Mouse (Mus musculus) intestine, postnatal 0 days (tissue): ENCODE results near the gene Bcam. TPM values are rescaled to one million over a fixed set of nuclear protein-coding genes. Genes with fewer than 3 reads are reported as not detected.
"Not testable (repeated sequence)": the region's sequence is repeated elsewhere in the genome, so short reads cannot be mapped to it uniquely, and the experiment has no call there.

Experiments
- ATAC-seq: fragments of 200-750 bp; cut with Nextera tagmentation; 2 replicates; pipeline ENCODE4 v1.8.0; 2017; ENCODE audit warnings: mild to moderate bottlenecking, moderate TSS enrichment, moderate library complexity
- H3K27ac ChIP-seq: fragments of 300-500 bp; sonication (generic); 2 replicates; pipeline ENCODE4 v1.5.1; 2014; ENCODE audit warnings: mild to moderate bottlenecking, low read depth, low read length, moderate library complexity
- H3K27me3 ChIP-seq: fragments of 300-500 bp; sonication (generic); replicated peaks from 2 replicates; pipeline ENCODE4 v1.6.1; 2014; ENCODE audit warnings: low read length, mixed read lengths; ENCODE audit not compliant: control insufficient read depth, insufficient read depth
- H3K36me3 ChIP-seq: fragments of 300-500 bp; sonication (generic); 2 replicates; pipeline ENCODE4 v1.6.1; 2014; ENCODE audit warnings: mild to moderate bottlenecking, moderate library complexity; ENCODE audit not compliant: control insufficient read depth, insufficient read depth
- H3K4me1 ChIP-seq: fragments of 300-500 bp; sonication (generic); replicated peaks from 2 replicates; pipeline ENCODE4 v1.6.1; 2014; ENCODE audit warnings: antibody characterized with exemption, low read length, mixed read lengths; ENCODE audit not compliant: control insufficient read depth, insufficient read depth
- H3K4me2 ChIP-seq: fragments of 300-500 bp; sonication (generic); replicated peaks from 2 replicates; pipeline ENCODE4 v1.6.1; 2014; ENCODE audit warnings: low read depth, mild to moderate bottlenecking, moderate library complexity
- H3K4me3 ChIP-seq: fragments of 300-500 bp; sonication (generic); 2 replicates; pipeline ENCODE4 v1.5.1; 2014; ENCODE audit warnings: low read depth, low read length
- H3K9ac ChIP-seq: fragments of 300-500 bp; sonication (generic); 2 replicates; pipeline ENCODE4 v1.6.1; 2014; ENCODE audit warnings: mild to moderate bottlenecking, low read depth, low read length
- H3K9me3 ChIP-seq: fragments of 300-500 bp; sonication (generic); 2 replicates; pipeline ENCODE4 v1.6.1; 2016; ENCODE audit warnings: mixed run types; ENCODE audit not compliant: control insufficient read depth
- CTCF ChIP-seq: sonication (generic); IDR thresholded peaks from 2 replicates; pipeline ENCODE4 v1.5.1; 2016; ENCODE audit warnings: low read depth, mild to moderate bottlenecking, control low read depth, antibody characterized with exemption, moderate library complexity
- WGBS: fragments of 180-500 bp; shearing (Covaris S2); extraction: QIAGEN DNeasy Blood & Tissue Kit; methylation state at CpG from one replicate; pipeline ENCODE4 v1.1.7; 2014; 5-methylcytosine and 5-hydroxymethylcytosine counted together
- polyA plus RNA-seq: library from polyadenylated mRNA; unstranded; fragments of >200 nt; fragmentation: Nextera tagmentation; extraction: Ambion mirVana; gene quantifications from 2 replicates; pipeline ENCODE4 v1.2.1, GENCODE M21; 2015

Bcam gene
- polyA plus RNA-seq, 1 experiment from 2014 or later: 36.2 TPM

DNA sequence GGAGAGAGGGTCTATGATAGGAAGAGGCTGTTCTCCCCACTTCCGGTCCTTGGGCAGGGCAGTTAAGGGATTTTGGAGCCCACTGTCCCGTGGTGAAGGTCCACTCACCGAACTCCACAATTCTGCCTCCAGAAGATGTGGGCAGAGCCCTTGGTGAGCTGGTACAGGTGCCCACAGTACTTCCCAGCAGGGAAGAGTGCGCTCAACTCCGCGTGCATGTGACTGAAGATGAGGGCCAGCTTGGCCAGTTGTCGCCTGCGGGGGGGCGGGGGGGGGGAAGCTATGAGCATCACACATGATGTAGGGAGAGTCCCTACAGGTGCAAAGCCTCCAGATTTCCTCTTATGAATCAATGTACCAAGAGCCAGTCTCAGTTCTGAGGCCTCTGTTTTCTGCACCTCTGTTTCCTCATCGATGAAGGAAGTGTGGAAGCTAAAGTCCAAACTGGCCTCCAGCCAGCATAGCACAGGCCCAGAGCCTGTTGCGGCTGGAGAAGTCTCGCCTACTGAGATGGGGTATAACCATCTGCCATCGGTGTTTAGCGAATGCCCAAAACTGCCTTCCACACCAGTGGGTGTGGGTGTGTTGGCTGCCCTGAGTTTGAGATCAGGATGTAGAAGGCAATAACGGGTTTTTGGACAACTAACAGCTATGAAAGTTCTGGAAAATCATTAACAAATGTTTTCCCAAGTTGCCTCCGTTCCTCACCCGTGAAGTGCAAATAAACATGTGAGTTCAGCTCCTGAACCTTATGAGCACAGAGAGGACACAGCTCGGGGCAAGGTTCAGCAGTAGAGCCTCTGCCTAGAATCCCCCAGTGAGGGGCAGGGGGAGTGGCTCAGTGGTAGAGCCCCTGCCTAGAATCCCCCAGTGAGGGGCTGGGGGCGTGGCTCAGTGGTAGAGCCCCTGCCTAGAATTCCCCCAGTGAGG is 22.1 kb upstream of the Bcam start:
- 0 out of 2 replicates have a peak overlapping the region, but pooled peaks have one; percentile 4 for H3K4me2 ChIP-seq
- peaks cover 5% of the 10 kb centered on the region; the same call in 1 of the 2 replicates for H3K27me3 ChIP-seq
- no peak overlapping the region for H3K9ac ChIP-seq
- H3K4me1 ChIP-seq: 0 out of 2 replicates have a peak, but pooled peaks cover 3% of the 10 kb centered on the region
- ATAC-seq: peak; percentile 66
- H3K9me3 ChIP-seq: no peaks in the 10 kb centered on the region
- H3K36me3 ChIP-seq: no peaks in the 10 kb centered on the region
- TF ChIP-seq CTCF: no peak
- 56% methylated on average over 19 of the region's 19 CpGs for WGBS
- peak overlapping the region; percentile 73 for H3K27ac ChIP-seq
- H3K4me3 ChIP-seq: no peak overlapping the region

DNA sequence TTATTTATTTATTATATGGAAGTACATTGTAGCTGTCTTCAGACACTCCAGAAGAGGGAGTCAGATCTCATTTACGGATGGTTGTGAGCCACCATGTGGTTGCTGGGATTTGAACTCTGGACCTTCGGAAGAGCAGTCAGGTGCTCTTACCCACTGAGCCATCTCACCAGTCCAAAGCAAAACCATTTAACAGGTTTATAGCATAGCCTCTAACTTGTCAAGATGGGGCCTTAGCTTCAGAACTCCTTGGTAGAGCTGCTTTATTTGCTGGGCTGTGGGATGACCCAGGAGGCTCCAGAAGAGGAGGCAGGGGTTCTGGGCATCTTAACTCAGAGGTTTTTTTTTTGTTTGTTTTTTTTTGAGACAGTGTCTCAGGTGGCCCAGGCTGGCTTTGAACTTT is 20.7 kb upstream of the Bcam start:
- not testable (repeated sequence) for H3K9ac ChIP-seq, H3K4me3 ChIP-seq, H3K4me1 ChIP-seq, H3K27ac ChIP-seq, H3K27me3 ChIP-seq, H3K9me3 ChIP-seq, H3K4me2 ChIP-seq, ATAC-seq, H3K36me3 ChIP-seq
- WGBS: 91% methylated on average over 2 of the region's 2 CpGs

DNA sequence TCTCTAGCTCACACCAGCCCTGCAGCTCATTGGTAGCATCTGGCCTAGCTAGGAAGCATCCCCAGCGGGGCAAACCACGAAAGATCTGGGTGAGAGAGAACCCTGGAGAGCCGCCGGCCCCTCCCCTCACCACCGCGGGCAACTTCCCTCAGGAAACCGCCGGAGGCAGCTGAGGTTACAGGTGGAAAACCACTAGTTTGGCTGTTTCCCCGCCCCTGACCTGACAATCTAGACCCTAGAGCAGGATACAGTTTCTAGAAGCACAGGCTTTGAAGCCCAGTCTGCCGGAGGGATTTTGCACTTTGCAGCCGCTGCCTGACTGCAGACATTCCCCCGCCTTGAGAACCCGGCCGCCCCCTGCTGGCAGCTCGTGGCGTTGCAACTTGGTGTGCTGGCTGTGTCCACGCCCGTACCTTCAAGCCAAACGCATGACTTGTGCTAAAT is 19.1 kb upstream of the Bcam start:
- Histone ChIP-seq H3K9me3 (no peaks in the 10 kb centered on the region), H3K4me3 (no peak overlapping the region), H3K27me3 (no peaks in the 10 kb centered on the region), H3K27ac (no peak overlapping the region), H3K4me1 (0 out of 2 replicates have a peak, but pooled peaks cover 5% of the 10 kb centered on the region), H3K4me2 (peak overlapping the region; percentile 62), H3K36me3 (no peaks in the 10 kb centered on the region), H3K9ac (no peak overlapping the region)
- WGBS: 5% methylated on average over 19 of the region's 19 CpGs
- peak; percentile 99 for TF ChIP-seq CTCF
- no peak for ATAC-seq

DNA sequence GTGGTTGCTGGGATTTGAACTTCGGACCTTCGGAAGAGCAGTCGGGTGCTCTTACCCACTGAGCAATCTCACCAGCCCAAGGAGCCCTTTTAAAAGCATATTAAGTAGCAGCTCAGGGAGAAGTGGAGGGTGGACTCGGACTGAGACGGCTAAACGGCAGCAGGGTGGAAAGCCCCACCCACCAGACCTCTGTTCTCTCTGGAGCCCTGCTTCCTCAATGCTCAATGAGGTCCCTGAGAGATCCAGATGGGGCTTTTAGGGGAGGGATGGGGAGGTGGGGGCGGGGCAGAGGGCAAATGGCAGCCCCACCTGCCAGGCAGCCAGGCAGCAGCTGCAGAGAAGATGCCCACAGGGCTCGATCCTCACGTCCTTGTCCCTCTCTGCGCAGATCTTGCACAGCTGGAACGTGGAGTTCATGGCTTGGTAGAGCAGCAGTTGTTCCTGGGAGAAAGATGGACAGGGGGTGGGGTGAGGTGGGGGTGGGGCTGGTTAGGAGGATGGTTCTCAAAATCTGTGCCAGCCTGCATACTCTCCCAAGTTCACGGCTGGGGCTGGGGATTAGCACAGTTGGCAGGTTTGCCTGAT is 15.2 kb upstream of the Bcam start:
- Histone ChIP-seq H3K4me2 (no peak overlapping the region), H3K9ac (no peak overlapping the region), H3K27me3 (no peaks in the 10 kb centered on the region), H3K4me3 (no peak overlapping the region), H3K27ac (no peak overlapping the region), H3K4me1 (0 out of 2 replicates have a peak, but pooled peaks cover 2% of the 10 kb centered on the region), H3K9me3 (no peaks in the 10 kb centered on the region), H3K36me3 (peaks cover 10% of the 10 kb centered on the region; the same call in 1 of the 2 replicates)
- ATAC-seq: no peak
- TF ChIP-seq CTCF: no peak
- WGBS: 45% methylated on average over 12 of the region's 12 CpGs

DNA sequence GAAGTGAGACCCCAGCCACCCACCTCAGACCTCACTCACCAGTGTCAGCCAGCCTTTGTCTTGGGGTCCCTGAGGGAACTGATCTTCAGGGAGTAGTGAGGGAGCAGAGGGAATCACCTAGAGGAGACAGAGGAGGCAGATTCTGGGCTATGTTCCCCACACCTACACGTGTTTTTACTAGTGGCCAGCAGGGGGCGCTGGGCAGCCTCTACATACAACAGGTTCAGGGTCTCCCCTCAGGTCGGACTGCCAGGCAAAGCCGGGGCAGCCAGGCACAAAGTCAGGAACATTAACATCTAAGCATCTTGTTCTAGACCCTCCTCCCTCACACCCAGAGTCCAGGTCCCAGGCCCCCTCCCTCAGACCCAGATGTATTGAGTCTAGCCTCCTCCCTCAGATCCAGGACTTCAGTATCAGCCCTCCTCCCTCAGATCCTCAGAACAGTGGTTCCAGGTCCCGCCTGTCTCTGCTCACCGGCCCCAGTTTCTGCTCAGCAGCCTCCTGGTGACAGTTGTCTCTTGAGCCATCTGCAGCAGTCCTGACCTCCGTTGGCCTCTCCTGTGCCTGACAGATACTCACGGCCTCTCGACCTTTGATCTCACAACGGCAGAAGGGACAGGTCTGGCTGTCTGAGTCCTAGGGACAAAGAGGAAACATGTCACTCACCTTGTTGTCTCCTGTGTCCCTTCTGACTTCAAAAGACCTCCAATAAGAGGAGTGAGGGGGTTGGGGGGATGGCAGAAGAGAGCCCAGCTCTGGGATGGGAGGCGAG is 14.1 kb upstream of the Bcam start:
- Histone ChIP-seq H3K9me3 (no peaks in the 10 kb centered on the region), H3K4me3 (no peak overlapping the region), H3K9ac (no peak overlapping the region), H3K27ac (peak overlapping the region; percentile 46), H3K36me3 (peaks cover 15% of the 10 kb centered on the region; the same call in 1 of the 2 replicates), H3K4me1 (0 out of 2 replicates have a peak, but pooled peaks cover 2% of the 10 kb centered on the region), H3K27me3 (no peaks in the 10 kb centered on the region), H3K4me2 (no peak overlapping the region; the same call in 1 of the 2 replicates)
- TF ChIP-seq CTCF: peak; percentile 73
- WGBS: 25% methylated on average over 11 of the region's 11 CpGs
- ATAC-seq: peak; percentile 55
